Mouse (Mus musculus): ENCODE measurements around the gene Gm3336. TPM values are rescaled to one million over a fixed set of nuclear protein-coding genes. Genes with fewer than 3 reads are reported as not detected.

Gene Gm3336
- polyA plus RNA-seq, 1 experiment from 2014 or later: not detected

- H3K9me3 ChIP-seq (replicated peaks; ENCODE audit: control insufficient read depth, low read length): no peaks in the 10 kb centered on the region
- H3K4me2 ChIP-seq (ENCODE audit: low read depth, low read length): peak within 1 kb of the TSS; percentile 95
- ATAC-seq (replicated peaks; ENCODE audit: insufficient number of reproducible peaks, low FRiP score, low TSS enrichment, low read depth) (peak; percentile 97), DNase-seq (ENCODE audit: low spot score) (peak; percentile 98)
- peaks cover 3% of the 10 kb centered on the region for H3K4me1 ChIP-seq (ENCODE audit: control insufficient read depth, insufficient read depth, low read length)
- WGBS: 8% methylated on average over 37 of the region's 37 CpGs
- no peak within 1 kb of the TSS for H3K27ac ChIP-seq (replicated peaks; ENCODE audit: low read depth, low read length)
- H3K9ac ChIP-seq (replicated peaks; ENCODE audit: low read length): peak within 1 kb of the TSS; percentile 81
- no peaks in the 10 kb centered on the region for H3K36me3 ChIP-seq (replicated peaks; ENCODE audit: control insufficient read depth, insufficient read depth, low read depth, low read length)
- no peaks in the 10 kb centered on the region for H3K27me3 ChIP-seq (ENCODE audit: control insufficient read depth, insufficient read depth, low read length)
- peak within 1 kb of the TSS; percentile 68 for H3K4me3 ChIP-seq (ENCODE audit: low read depth, low read length)
Observed at GRCm38 (mm10) chr8:70754043-70754870, 35.9 kb downstream of the Gm3336 start, which contains the start of gene Rab3a. Gene Rab3a (plus strand): TSS chr8:70754679.

GRCm38 (mm10) chr8:70754871-70755660 is 36.7 kb downstream of the Gm3336 start:
- Histone ChIP-seq H3K27ac (replicated peaks; ENCODE audit: low read depth, low read length) (no peak overlapping the region), H3K9ac (replicated peaks; ENCODE audit: low read length) (peak overlapping the region; percentile 81), H3K27me3 (ENCODE audit: control insufficient read depth, insufficient read depth, low read length) (no peaks in the 10 kb centered on the region), H3K4me3 (ENCODE audit: low read depth, low read length) (peak overlapping the region; percentile 68), H3K4me1 (ENCODE audit: control insufficient read depth, insufficient read depth, low read length) (peaks cover 3% of the 10 kb centered on the region), H3K36me3 (replicated peaks; ENCODE audit: control insufficient read depth, insufficient read depth, low read depth, low read length) (no peaks in the 10 kb centered on the region), H3K9me3 (replicated peaks; ENCODE audit: control insufficient read depth, low read length) (no peaks in the 10 kb centered on the region), H3K4me2 (ENCODE audit: low read depth, low read length) (peak overlapping the region; percentile 95)
- DNase-seq (ENCODE audit: low spot score) (peak; percentile 54), ATAC-seq (replicated peaks; ENCODE audit: insufficient number of reproducible peaks, low FRiP score, low TSS enrichment, low read depth) (peak; percentile 34)
- WGBS: 18% methylated on average over 50 of the region's 50 CpGs

GRCm38 (mm10) chr8:70755661-70756475 is 37.5 kb downstream of the Gm3336 start:
- no peaks in the 10 kb centered on the region for H3K27me3 ChIP-seq (ENCODE audit: control insufficient read depth, insufficient read depth, low read length)
- DNase-seq (ENCODE audit: low spot score): no peak
- no peaks in the 10 kb centered on the region for H3K9me3 ChIP-seq (replicated peaks; ENCODE audit: control insufficient read depth, low read length)
- H3K4me3 ChIP-seq (ENCODE audit: low read depth, low read length): peak overlapping the region; percentile 10; the same call in 1 of the 2 replicates
- 85% methylated on average over 24 of the region's 24 CpGs for WGBS
- no peak overlapping the region; the same call in 1 of the 2 replicates for H3K9ac ChIP-seq (replicated peaks; ENCODE audit: low read length)
- peaks cover 3% of the 10 kb centered on the region for H3K4me1 ChIP-seq (ENCODE audit: control insufficient read depth, insufficient read depth, low read length)
- ATAC-seq (replicated peaks; ENCODE audit: insufficient number of reproducible peaks, low FRiP score, low TSS enrichment, low read depth): no peak
- no peak overlapping the region for H3K27ac ChIP-seq (replicated peaks; ENCODE audit: low read depth, low read length)
- H3K36me3 ChIP-seq (replicated peaks; ENCODE audit: control insufficient read depth, insufficient read depth, low read depth, low read length): no peaks in the 10 kb centered on the region
- H3K4me2 ChIP-seq (ENCODE audit: low read depth, low read length): no peak overlapping the region

- H3K4me2 ChIP-seq (ENCODE audit: low read depth, low read length): no peak overlapping the region
- no peak overlapping the region for H3K4me3 ChIP-seq (ENCODE audit: low read depth, low read length)
- ATAC-seq (replicated peaks; ENCODE audit: insufficient number of reproducible peaks, low FRiP score, low TSS enrichment, low read depth) (no peak), DNase-seq (ENCODE audit: low spot score) (no peak)
- no peak overlapping the region for H3K27ac ChIP-seq (replicated peaks; ENCODE audit: low read depth, low read length)
- WGBS: 90% methylated on average over 6 of the region's 6 CpGs
- peaks cover 3% of the 10 kb centered on the region for H3K4me1 ChIP-seq (ENCODE audit: control insufficient read depth, insufficient read depth, low read length)
- H3K36me3 ChIP-seq (replicated peaks; ENCODE audit: control insufficient read depth, insufficient read depth, low read depth, low read length): no peaks in the 10 kb centered on the region
- no peaks in the 10 kb centered on the region for H3K27me3 ChIP-seq (ENCODE audit: control insufficient read depth, insufficient read depth, low read length)
- no peak overlapping the region for H3K9ac ChIP-seq (replicated peaks; ENCODE audit: low read length)
- no peaks in the 10 kb centered on the region for H3K9me3 ChIP-seq (replicated peaks; ENCODE audit: control insufficient read depth, low read length)
Observed at GRCm38 (mm10) chr8:70756476-70757040, 38.2 kb downstream of the Gm3336 start.

- Histone ChIP-seq H3K27me3 (ENCODE audit: control insufficient read depth, insufficient read depth, low read length) (no peaks in the 10 kb centered on the region), H3K4me1 (ENCODE audit: control insufficient read depth, insufficient read depth, low read length) (peaks cover 3% of the 10 kb centered on the region), H3K9me3 (replicated peaks; ENCODE audit: control insufficient read depth, low read length) (no peaks in the 10 kb centered on the region), H3K4me3 (ENCODE audit: low read depth, low read length) (no peak overlapping the region), H3K9ac (replicated peaks; ENCODE audit: low read length) (no peak overlapping the region), H3K27ac (replicated peaks; ENCODE audit: low read depth, low read length) (no peak overlapping the region), H3K4me2 (ENCODE audit: low read depth, low read length) (no peak overlapping the region), H3K36me3 (replicated peaks; ENCODE audit: control insufficient read depth, insufficient read depth, low read depth, low read length) (no peaks in the 10 kb centered on the region)
- WGBS: 72% methylated on average over 22 of the region's 22 CpGs
- ATAC-seq (replicated peaks; ENCODE audit: insufficient number of reproducible peaks, low FRiP score, low TSS enrichment, low read depth) (no peak), DNase-seq (ENCODE audit: low spot score) (no peak)
Observed at GRCm38 (mm10) chr8:70757523-70758307, 39.4 kb downstream of the Gm3336 start.

- Histone ChIP-seq H3K4me3 (ENCODE audit: low read depth, low read length) (no peak overlapping the region), H3K9me3 (replicated peaks; ENCODE audit: control insufficient read depth, low read length) (no peaks in the 10 kb centered on the region), H3K4me1 (ENCODE audit: control insufficient read depth, insufficient read depth, low read length) (peaks cover under 1% of the 10 kb centered on the region), H3K36me3 (replicated peaks; ENCODE audit: control insufficient read depth, insufficient read depth, low read depth, low read length) (no peaks in the 10 kb centered on the region), H3K9ac (replicated peaks; ENCODE audit: low read length) (no peak overlapping the region), H3K27ac (replicated peaks; ENCODE audit: low read depth, low read length) (no peak overlapping the region), H3K27me3 (ENCODE audit: control insufficient read depth, insufficient read depth, low read length) (no peaks in the 10 kb centered on the region), H3K4me2 (ENCODE audit: low read depth, low read length) (no peak overlapping the region)
- no peak for ATAC-seq (replicated peaks; ENCODE audit: insufficient number of reproducible peaks, low FRiP score, low TSS enrichment, low read depth)
- WGBS: 89% methylated on average over 7 of the region's 7 CpGs
- DNase-seq (ENCODE audit: low spot score): no peak
Observed at GRCm38 (mm10) chr8:70758308-70758615, 39.9 kb downstream of the Gm3336 start.
